Mouse (Mus musculus) urinary bladder, adult 2 months (tissue): ENCODE data around the gene Zbtb26. TPM values are rescaled to one million over a fixed set of nuclear protein-coding genes. Genes with fewer than 3 reads are reported as not detected.

ENCODE experiments used
- polyA plus RNA-seq: library from polyadenylated mRNA; depleted of rRNA; stranded (reverse); fragments of >200 nt; gene quantifications from 2 replicates; pipeline ENCODE4 v1.2.3, GENCODE M21; 2012; rRNA removed

Gene Zbtb26
- polyA plus RNA-seq, 1 experiment = 4.9 TPM

Other genes with a start within 250 kb of the Zbtb26 start
- not detected in 2 replicates for gene Olfr366, start 231.6 kb downstream of the Zbtb26 start, polyA plus RNA-seq
- not detected in 2 replicates for gene Olfr368, start 116.6 kb downstream of the Zbtb26 start, polyA plus RNA-seq
- 21.0 and 22.8 TPM in 2 replicates for gene Pdcl, start 83.8 kb downstream of the Zbtb26 start, polyA plus RNA-seq
- 13.1 and 15.9 TPM in 2 replicates for gene Rc3h2, start 20.2 kb downstream of the Zbtb26 start, polyA plus RNA-seq
- gene Zbtb6, start within 50 bp of the Zbtb26 start, polyA plus RNA-seq = 8.7 and 9.6 TPM in 2 replicates
- 30.5 and 34.1 TPM in 2 replicates for gene Rabgap1, start 144 bp upstream of the Zbtb26 start, polyA plus RNA-seq
- gene Gpr21, start 73.2 kb upstream of the Zbtb26 start, polyA plus RNA-seq = 0.17 and 0.62 TPM in 2 replicates